Mouse (Mus musculus) kidney, adult 2 months (tissue): Measurements from ENCODE around the gene Tomm40.

ENCODE experiments used
- CTCF ChIP-seq: fragments of 200-500 bp; conservative IDR thresholded peaks from 2 replicates; pipeline ENCODE4 v1.5.1; 2011; ENCODE audit warnings: low read depth, mild to moderate bottlenecking, control low read depth, low read length, moderate library complexity, mixed read lengths; ENCODE audit not compliant: insufficient read depth, insufficient read length
- POLR2A ChIP-seq: fragments of 200-500 bp; IDR thresholded peaks from one replicate; pipeline ENCODE4 v1.6.1; 2011; ENCODE audit warnings: low read depth, low read length, control low read depth

GRCm38 (mm10) chr7:19691873-19692865 is 23.1 kb downstream of the Tomm40 start, which contains the start of gene Apoc1:
- no peak for TF ChIP-seq POLR2A
- TF ChIP-seq CTCF: no peak; the same call in 1 of the 2 replicates
